Mouse (Mus musculus) intestine, postnatal 0 days (tissue): ENCODE results near the gene Olfr228. TPM values are rescaled to one million over a fixed set of nuclear protein-coding genes. Genes with fewer than 3 reads are reported as not detected.
"Not testable (repeated sequence)": the region's sequence is repeated elsewhere in the genome, so short reads cannot be mapped to it uniquely, and the experiment has no call there.

Source experiments
- ATAC-seq: fragments of 200-750 bp; cut with Nextera tagmentation; 2 replicates; pipeline ENCODE4 v1.8.0; 2017; ENCODE audit warnings: mild to moderate bottlenecking, moderate TSS enrichment, moderate library complexity
- H3K27ac ChIP-seq: fragments of 300-500 bp; sonication (generic); 2 replicates; pipeline ENCODE4 v1.5.1; 2014; ENCODE audit warnings: mild to moderate bottlenecking, low read depth, low read length, moderate library complexity
- H3K27me3 ChIP-seq: fragments of 300-500 bp; sonication (generic); replicated peaks from 2 replicates; pipeline ENCODE4 v1.6.1; 2014; ENCODE audit warnings: low read length, mixed read lengths; ENCODE audit not compliant: control insufficient read depth, insufficient read depth
- H3K36me3 ChIP-seq: fragments of 300-500 bp; sonication (generic); 2 replicates; pipeline ENCODE4 v1.6.1; 2014; ENCODE audit warnings: mild to moderate bottlenecking, moderate library complexity; ENCODE audit not compliant: control insufficient read depth, insufficient read depth
- H3K4me1 ChIP-seq: fragments of 300-500 bp; sonication (generic); replicated peaks from 2 replicates; pipeline ENCODE4 v1.6.1; 2014; ENCODE audit warnings: antibody characterized with exemption, low read length, mixed read lengths; ENCODE audit not compliant: control insufficient read depth, insufficient read depth
- H3K4me2 ChIP-seq: fragments of 300-500 bp; sonication (generic); replicated peaks from 2 replicates; pipeline ENCODE4 v1.6.1; 2014; ENCODE audit warnings: low read depth, mild to moderate bottlenecking, moderate library complexity
- H3K4me3 ChIP-seq: fragments of 300-500 bp; sonication (generic); 2 replicates; pipeline ENCODE4 v1.5.1; 2014; ENCODE audit warnings: low read depth, low read length
- H3K9ac ChIP-seq: fragments of 300-500 bp; sonication (generic); 2 replicates; pipeline ENCODE4 v1.6.1; 2014; ENCODE audit warnings: mild to moderate bottlenecking, low read depth, low read length
- H3K9me3 ChIP-seq: fragments of 300-500 bp; sonication (generic); 2 replicates; pipeline ENCODE4 v1.6.1; 2016; ENCODE audit warnings: mixed run types; ENCODE audit not compliant: control insufficient read depth
- CTCF ChIP-seq: sonication (generic); IDR thresholded peaks from 2 replicates; pipeline ENCODE4 v1.5.1; 2016; ENCODE audit warnings: low read depth, mild to moderate bottlenecking, control low read depth, antibody characterized with exemption, moderate library complexity
- WGBS: fragments of 180-500 bp; shearing (Covaris S2); extraction: QIAGEN DNeasy Blood & Tissue Kit; methylation state at CpG from one replicate; pipeline ENCODE4 v1.1.7; 2014; 5-methylcytosine and 5-hydroxymethylcytosine counted together
- polyA plus RNA-seq: library from polyadenylated mRNA; unstranded; fragments of >200 nt; fragmentation: Nextera tagmentation; extraction: Ambion mirVana; gene quantifications from 2 replicates; pipeline ENCODE4 v1.2.1, GENCODE M21; 2015

Gene Olfr228
- polyA plus RNA-seq = not detected in 2 replicates

GRCm38 (mm10) chr2:86487286-86487685, at the start of gene Olfr228:
TSS of gene Olfr228 (minus strand) at chr2:86487386.
- no peak within 1 kb of the TSS for H3K27ac ChIP-seq
- H3K9ac ChIP-seq = no peak within 1 kb of the TSS
- H3K36me3 ChIP-seq = no peaks in the 10 kb centered on the region
- H3K27me3 ChIP-seq = no peaks in the 10 kb centered on the region
- no peaks in the 10 kb centered on the region for H3K4me1 ChIP-seq
- WGBS = 30% methylated on average over 1 of the region's 1 CpGs
- no peak for TF ChIP-seq CTCF
- no peak for ATAC-seq
- H3K4me2 ChIP-seq = no peak within 1 kb of the TSS
- no peaks in the 10 kb centered on the region for H3K9me3 ChIP-seq
- H3K4me3 ChIP-seq = no peak within 1 kb of the TSS

GRCm38 (mm10) chr2:86530991-86531390, 43.8 kb upstream of the Olfr228 start:
- no peaks in the 10 kb centered on the region for H3K27me3 ChIP-seq
- H3K36me3 ChIP-seq = no peaks in the 10 kb centered on the region
- H3K4me3 ChIP-seq = no peak overlapping the region
- H3K4me1 ChIP-seq = no peaks in the 10 kb centered on the region
- 69% methylated on average over 1 of the region's 1 CpGs for WGBS
- TF ChIP-seq CTCF = no peak
- ATAC-seq = no peak
- H3K27ac ChIP-seq = no peak overlapping the region
- H3K9ac ChIP-seq = no peak overlapping the region
- no peak overlapping the region for H3K4me2 ChIP-seq
- 0 out of 2 replicates have a peak, but pooled peaks cover 2% of the 10 kb centered on the region for H3K9me3 ChIP-seq

DNA sequence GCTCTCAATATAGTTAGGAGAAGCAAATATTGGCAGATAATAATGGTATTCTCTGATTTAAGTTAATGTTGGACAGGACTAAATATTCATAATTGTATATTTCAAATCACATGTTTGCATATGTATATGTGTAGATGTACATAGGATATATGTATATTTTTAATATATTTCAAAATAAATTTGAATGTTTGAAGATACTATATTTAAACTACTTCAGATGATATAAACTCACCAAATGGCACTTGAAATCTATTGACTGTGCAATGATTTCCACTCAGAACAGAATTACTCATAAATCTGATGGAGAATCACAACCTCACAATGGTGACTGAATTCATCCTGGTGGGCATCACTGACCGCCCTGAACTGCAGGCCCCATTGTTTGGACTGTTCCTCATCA, 21.0 kb upstream of the Olfr228 start, which contains the start of gene Olfr1076:
Gene Olfr1076, plus strand, starts transcription at position 301 of the 400 bp plus-strand sequence.
- no peaks in the 10 kb centered on the region for H3K4me1 ChIP-seq
- H3K27me3 ChIP-seq = no peaks in the 10 kb centered on the region
- no peak for TF ChIP-seq CTCF
- no peak within 1 kb of the TSS for H3K27ac ChIP-seq
- no peak within 1 kb of the TSS for H3K9ac ChIP-seq
- no peak for ATAC-seq
- H3K4me3 ChIP-seq = no peak within 1 kb of the TSS
- no peaks in the 10 kb centered on the region for H3K9me3 ChIP-seq
- WGBS = 86% methylated on average over 1 of the region's 1 CpGs
- H3K36me3 ChIP-seq = no peaks in the 10 kb centered on the region
- H3K4me2 ChIP-seq = no peak within 1 kb of the TSS

- H3K4me2 ChIP-seq = no peak overlapping the region; the same call in 1 of the 2 replicates
- no peaks in the 10 kb centered on the region for H3K9me3 ChIP-seq
- H3K36me3 ChIP-seq = no peaks in the 10 kb centered on the region
- peak; percentile 78 for TF ChIP-seq CTCF
- H3K27ac ChIP-seq = no peak overlapping the region
- WGBS = 30% methylated on average over 10 of the region's 10 CpGs
- H3K4me1 ChIP-seq = no peaks in the 10 kb centered on the region
- no peaks in the 10 kb centered on the region for H3K27me3 ChIP-seq
- H3K9ac ChIP-seq = no peak overlapping the region
- no peak for ATAC-seq
- H3K4me3 ChIP-seq = no peak overlapping the region
Measured at GRCm38 (mm10) chr2:86464442-86465109, 22.6 kb downstream of the Olfr228 start.

- Histone ChIP-seq H3K27me3 (no peaks in the 10 kb centered on the region), H3K4me3 (no peak overlapping the region), H3K4me2 (no peak overlapping the region), H3K36me3 (no peaks in the 10 kb centered on the region), H3K4me1 (no peaks in the 10 kb centered on the region), H3K27ac (no peak overlapping the region), H3K9ac (no peak overlapping the region), H3K9me3 (no peaks in the 10 kb centered on the region)
- ATAC-seq = no peak
- TF ChIP-seq CTCF = no peak
- WGBS = 63% methylated on average over 1 of the region's 1 CpGs
Measured at GRCm38 (mm10) chr2:86460434-86460833, 26.8 kb downstream of the Olfr228 start.

GRCm38 (mm10) chr2:86456169-86456568, 31.0 kb downstream of the Olfr228 start, which contains the start of gene Olfr1066:
TSS of gene Olfr1066 (minus strand) at chr2:86456269.
- Histone ChIP-seq H3K4me1 (no peaks in the 10 kb centered on the region), H3K27ac (no peak within 1 kb of the TSS), H3K4me2 (no peak within 1 kb of the TSS), H3K27me3 (no peaks in the 10 kb centered on the region), H3K9ac (no peak within 1 kb of the TSS), H3K4me3 (no peak within 1 kb of the TSS), H3K9me3 (no peaks in the 10 kb centered on the region), H3K36me3 (no peaks in the 10 kb centered on the region)
- ATAC-seq = no peak
- WGBS = 79% methylated on average over 1 of the region's 1 CpGs
- TF ChIP-seq CTCF = no peak

GRCm38 (mm10) chr2:86450491-86450890, 36.7 kb downstream of the Olfr228 start, which contains the start of gene Olfr1065:
TSS of gene Olfr1065 (minus strand) at chr2:86450591.
- H3K27me3 ChIP-seq, H3K27ac ChIP-seq, ATAC-seq, H3K4me3 ChIP-seq, H3K9ac ChIP-seq, H3K36me3 ChIP-seq, H3K4me1 ChIP-seq, H3K9me3 ChIP-seq, H3K4me2 ChIP-seq: not testable (repeated sequence)
- WGBS = no CpG with 5 or more reads among the region's 1 CpGs

- not testable (repeated sequence) for H3K9ac ChIP-seq, H3K4me1 ChIP-seq, ATAC-seq, H3K27me3 ChIP-seq, H3K36me3 ChIP-seq, H3K9me3 ChIP-seq, H3K27ac ChIP-seq, H3K4me2 ChIP-seq, H3K4me3 ChIP-seq
- WGBS = 77% methylated on average over 1 of the region's 1 CpGs
Measured at GRCm38 (mm10) chr2:86442101-86442500, 45.1 kb downstream of the Olfr228 start.
